Mouse (Mus musculus): Measurements from ENCODE around the gene Vmn2r113. TPM values are rescaled to one million over a fixed set of nuclear protein-coding genes. Genes with fewer than 3 reads are reported as not detected.
"Not testable (repeated sequence)": the region's sequence is repeated elsewhere in the genome, so short reads cannot be mapped to it uniquely, and the experiment has no call there.

The Vmn2r113 gene
- not detected for total RNA-seq (2021)

GRCm38 (mm10) chr17:22942684-22943083, at the start of gene Vmn2r113:
Gene Vmn2r113, plus strand, starts transcription at chr17:22942984.
- DNase-seq (ENCODE audit: low spot score); intact Hi-C loops (cut with DNase I): not testable (repeated sequence)

Other genes starting within 250 kb of the Vmn2r113 start
- 1 to 10 TPM; 5.7 to 5.9 TPM for gene Zfp945, start 75.8 kb upstream of the Vmn2r113 start, total RNA-seq (2021)
- not detected for gene Vmn2r-ps130, start 118.2 kb downstream of the Vmn2r113 start, total RNA-seq (2021)

Measured in heart, postnatal 25 days (tissue).